Mouse (Mus musculus) thymus, adult 2 months (tissue): ENCODE measurements around the gene Rpap3. TPM values are rescaled to one million over a fixed set of nuclear protein-coding genes. Genes with fewer than 3 reads are reported as not detected.

Experiments
- DNase-seq: peaks from one replicate; pipeline ENCODE4 v3.0.0; 2021
- H3K27ac ChIP-seq: fragments of 200-500 bp; 2 replicates; pipeline ENCODE4 v1.5.1; 2012; ENCODE audit warnings: low read length, control low read depth; ENCODE audit not compliant: control insufficient read depth, insufficient read depth
- H3K27me3 ChIP-seq: fragments of 200-500 bp; 2 replicates; pipeline ENCODE4 v1.6.1; 2012; ENCODE audit warnings: mild to moderate bottlenecking, low read length, moderate library complexity, mixed read lengths; ENCODE audit not compliant: control insufficient read depth, insufficient read depth
- H3K36me3 ChIP-seq: fragments of 200-500 bp; 2 replicates; pipeline ENCODE4 v1.6.1; 2012; ENCODE audit warnings: mild to moderate bottlenecking, low read length, moderate library complexity; ENCODE audit not compliant: control insufficient read depth, insufficient read depth
- H3K4me1 ChIP-seq: fragments of 200-500 bp; replicated peaks from 2 replicates; pipeline ENCODE4 v1.6.1; 2012; ENCODE audit warnings: low read length; ENCODE audit not compliant: control insufficient read depth, insufficient read depth
- H3K4me3 ChIP-seq: fragments of 200-500 bp; 2 replicates; pipeline ENCODE4 v1.5.1; 2012; ENCODE audit warnings: mild to moderate bottlenecking, low read length, control low read depth, moderate library complexity; ENCODE audit not compliant: control insufficient read depth, insufficient read depth
- CTCF ChIP-seq: fragments of 200-500 bp; IDR thresholded peaks from 2 replicates; pipeline ENCODE4 v1.5.1; 2012; ENCODE audit warnings: mild to moderate bottlenecking, control low read depth, low read length, moderate library complexity, borderline replicate concordance; ENCODE audit not compliant: control insufficient read depth, poor library complexity, insufficient read depth; ENCODE audit errors: extremely low read depth
- POLR2A ChIP-seq: fragments of 200-500 bp; IDR thresholded peaks from 2 replicates; pipeline ENCODE4 v1.6.1; 2012; ENCODE audit warnings: mild to moderate bottlenecking, low read length, control low read depth, moderate library complexity; ENCODE audit not compliant: control insufficient read depth, poor library complexity, insufficient read depth; ENCODE audit errors: extremely low read depth
- WGBS: fragments of 180-500 bp; shearing (Covaris S2); methylation state at CpG from one replicate; pipeline ENCODE4 v1.1.7; 2018; 5-methylcytosine and 5-hydroxymethylcytosine counted together
- polyA plus RNA-seq: library from polyadenylated mRNA; depleted of rRNA; stranded (reverse); fragments of >200 nt; gene quantifications from 2 replicates; pipeline ENCODE4 v1.2.3, GENCODE M21; 2012; rRNA removed

The Rpap3 gene
- polyA plus RNA-seq, 1 experiment, result 6.0 TPM

DNA sequence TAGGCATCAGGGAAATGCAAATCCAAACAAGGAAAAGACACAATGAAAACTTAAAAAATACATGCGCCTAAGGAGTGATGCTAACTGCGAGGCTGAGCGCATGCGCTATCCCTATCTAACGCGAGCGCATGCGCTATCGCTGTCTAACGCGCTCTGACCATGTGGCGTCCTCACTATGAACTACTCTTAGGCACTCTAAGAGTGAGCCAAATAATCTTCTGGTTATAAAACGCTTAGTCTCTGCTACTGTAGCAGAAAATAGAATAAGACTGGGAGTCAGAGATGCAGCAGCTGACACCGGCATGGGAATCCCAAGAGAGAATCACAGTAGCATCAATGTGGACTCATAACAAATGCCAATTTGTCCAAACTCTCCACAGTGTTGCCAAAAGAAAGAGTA lies 48.2 kb downstream of the Rpap3 start:
- Histone ChIP-seq H3K4me3 (no peak overlapping the region), H3K36me3 (no peaks in the 10 kb centered on the region), H3K27ac (no peak overlapping the region), H3K4me1 (no peaks in the 10 kb centered on the region), H3K27me3 (no peaks in the 10 kb centered on the region)
- no peak for DNase-seq
- TF ChIP-seq CTCF (no peak), POLR2A (no peak)
- 97% methylated on average over 14 of the region's 14 CpGs for WGBS

DNA sequence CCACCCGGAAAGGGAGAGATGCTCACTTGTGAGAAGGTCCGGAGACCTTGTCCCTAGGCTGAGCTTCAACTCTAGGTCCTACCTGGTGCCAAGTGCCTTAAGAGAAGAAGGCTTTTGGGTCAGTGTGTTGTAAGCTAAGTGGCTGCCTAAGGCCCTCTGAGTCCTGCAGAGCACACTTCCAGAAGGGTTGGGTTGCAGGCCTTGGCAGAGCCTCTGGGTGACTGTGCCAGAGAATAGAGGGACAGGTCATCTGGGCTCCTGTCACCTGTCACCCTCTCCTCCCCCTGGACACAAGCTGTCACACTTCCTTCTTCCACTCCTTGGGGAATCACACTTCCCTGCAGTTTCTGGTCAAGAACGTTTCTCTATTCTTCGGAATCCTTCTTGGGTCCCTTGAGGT lies 55.9 kb downstream of the Rpap3 start:
- H3K4me3 ChIP-seq, result no peak overlapping the region
- no peaks in the 10 kb centered on the region for H3K36me3 ChIP-seq
- WGBS, result 89% methylated on average over 4 of the region's 4 CpGs
- TF ChIP-seq POLR2A, result no peak
- no peak for TF ChIP-seq CTCF
- no peaks in the 10 kb centered on the region for H3K4me1 ChIP-seq
- no peaks in the 10 kb centered on the region for H3K27me3 ChIP-seq
- no peak for DNase-seq
- H3K27ac ChIP-seq, result no peak overlapping the region

DNA sequence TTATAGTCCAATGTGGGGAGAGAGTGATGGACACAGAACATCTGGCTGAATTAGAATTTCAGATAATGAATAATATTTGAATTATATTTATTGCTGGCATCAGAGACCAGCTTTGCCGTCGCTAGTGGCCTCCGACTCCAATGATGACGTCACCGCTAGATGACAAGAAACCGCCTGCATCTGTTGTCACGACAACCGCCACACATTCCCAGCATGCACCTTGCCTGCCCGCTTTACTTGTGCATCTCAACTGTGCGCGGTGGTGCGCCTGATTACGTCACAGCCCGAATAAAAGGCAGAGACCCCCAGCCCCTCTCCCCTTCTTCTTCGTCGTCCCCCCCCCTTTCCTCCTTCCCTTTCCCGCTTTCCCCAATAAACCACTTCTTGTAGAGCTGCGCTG lies 57.4 kb downstream of the Rpap3 start:
- Histone ChIP-seq H3K27ac (no peak overlapping the region), H3K4me1 (no peaks in the 10 kb centered on the region), H3K27me3 (no peaks in the 10 kb centered on the region), H3K4me3 (no peak overlapping the region), H3K36me3 (no peaks in the 10 kb centered on the region)
- 95% methylated on average over 18 of the region's 18 CpGs for WGBS
- DNase-seq, result no peak
- TF ChIP-seq POLR2A, result no peak
- no peak for TF ChIP-seq CTCF

DNA sequence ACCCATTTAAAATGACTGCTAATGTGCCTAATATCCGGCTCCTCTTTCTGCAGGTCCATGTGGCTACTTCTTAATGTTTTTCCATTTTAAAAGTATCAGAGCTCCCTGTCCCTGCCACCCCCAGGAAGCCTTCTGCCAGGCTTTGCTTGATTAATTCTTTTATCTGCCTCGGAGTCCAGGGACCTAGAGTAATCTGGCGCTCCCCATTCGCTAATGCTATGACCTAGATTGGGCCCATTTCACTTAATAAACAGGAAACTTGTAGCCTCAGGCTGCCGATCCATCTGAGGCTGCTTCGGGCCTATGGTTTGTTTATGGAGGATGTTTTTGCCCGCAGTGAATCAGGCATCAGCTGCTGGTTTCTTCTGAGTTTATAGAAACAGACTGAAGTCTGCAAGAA lies 59.2 kb downstream of the Rpap3 start:
- Histone ChIP-seq H3K4me1 (no peaks in the 10 kb centered on the region), H3K27me3 (no peaks in the 10 kb centered on the region), H3K4me3 (no peak overlapping the region), H3K27ac (no peak overlapping the region), H3K36me3 (no peaks in the 10 kb centered on the region)
- 79% methylated on average over 7 of the region's 7 CpGs for WGBS
- no peak for TF ChIP-seq CTCF
- TF ChIP-seq POLR2A, result no peak
- no peak for DNase-seq

DNA sequence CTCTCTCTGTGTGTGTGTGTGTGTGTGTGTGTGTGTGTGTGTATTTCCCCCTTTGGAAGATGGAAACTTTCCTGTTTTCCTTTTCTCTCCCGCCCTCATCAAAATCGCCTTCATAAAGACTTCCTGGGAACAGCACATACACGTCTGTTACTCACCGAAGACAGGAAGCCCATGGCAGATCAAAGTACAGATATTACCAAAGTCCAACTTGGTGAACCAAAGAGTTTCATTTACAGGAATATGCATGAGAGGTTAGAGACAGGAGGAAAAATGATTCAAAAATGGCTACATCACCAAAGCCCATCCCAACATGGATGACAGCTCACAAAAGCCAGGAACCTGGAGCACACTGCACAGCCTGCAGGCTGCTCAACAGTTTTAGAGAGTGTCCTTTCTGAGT lies 61.6 kb downstream of the Rpap3 start:
- Histone ChIP-seq H3K4me3 (no peak overlapping the region), H3K36me3 (no peaks in the 10 kb centered on the region), H3K4me1 (no peaks in the 10 kb centered on the region), H3K27ac (no peak overlapping the region), H3K27me3 (no peaks in the 10 kb centered on the region)
- WGBS, result 74% methylated on average over 4 of the region's 4 CpGs
- DNase-seq, result no peak
- TF ChIP-seq POLR2A (no peak), CTCF (no peak)

Other genes starting within 250 kb of the Rpap3 start
- gene Endou, start 25.5 kb upstream of the Rpap3 start, polyA plus RNA-seq, result 276 and 294 TPM in 2 replicates
- 276 and 278 TPM in 2 replicates for gene Rapgef3, start 62.1 kb upstream of the Rpap3 start, polyA plus RNA-seq
- 62.1 and 62.8 TPM in 2 replicates for gene Slc48a1, start 72.7 kb upstream of the Rpap3 start, polyA plus RNA-seq
- gene Hdac7, start 138.7 kb upstream of the Rpap3 start, polyA plus RNA-seq, result 827 and 963 TPM in 2 replicates
- 5.3 and 6.2 TPM in 2 replicates for gene Vdr, start 204.8 kb upstream of the Rpap3 start, polyA plus RNA-seq